Mouse (Mus musculus) hindbrain, postnatal 0 days (tissue): Measurements from ENCODE around the gene Dip2c. TPM values are rescaled to one million over a fixed set of nuclear protein-coding genes. Genes with fewer than 3 reads are reported as not detected.

Experiments
- ATAC-seq: fragments of 200-750 bp; cut with Nextera tagmentation; 2 replicates; pipeline ENCODE4 v1.8.0; 2017; ENCODE audit warnings: mild to moderate bottlenecking, moderate TSS enrichment, moderate library complexity
- DNase-seq: peaks from one replicate; pipeline ENCODE4 v3.0.0-alpha.2; 2015; ENCODE audit warnings: low spot score
- H3K27ac ChIP-seq: fragments of 300-500 bp; sonication (generic); 2 replicates; pipeline ENCODE4 v1.5.1; 2014; ENCODE audit warnings: mild to moderate bottlenecking
- H3K27me3 ChIP-seq: fragments of 300-500 bp; sonication (generic); 2 replicates; pipeline ENCODE4 v1.6.1; 2014; ENCODE audit warnings: low read length, mixed read lengths; ENCODE audit not compliant: insufficient read depth
- H3K36me3 ChIP-seq: fragments of 300-500 bp; sonication (generic); 2 replicates; pipeline ENCODE4 v1.6.1; 2014; ENCODE audit warnings: low read length, mixed read lengths; ENCODE audit not compliant: insufficient read depth
- H3K4me1 ChIP-seq: fragments of 300-500 bp; sonication (generic); 2 replicates; pipeline ENCODE4 v1.6.1; 2014; ENCODE audit warnings: antibody characterized with exemption, low read length, mixed read lengths; ENCODE audit not compliant: insufficient read depth
- H3K4me2 ChIP-seq: fragments of 300-500 bp; sonication (generic); 2 replicates; pipeline ENCODE4 v1.6.1; 2014; ENCODE audit warnings: low read depth, mild to moderate bottlenecking, low read length, moderate library complexity, mixed read lengths
- H3K4me3 ChIP-seq: fragments of 300-500 bp; sonication (generic); 2 replicates; pipeline ENCODE4 v1.5.1; 2014; ENCODE audit warnings: low read length
- H3K9ac ChIP-seq: fragments of 300-500 bp; sonication (generic); replicated peaks from 2 replicates; pipeline ENCODE4 v1.6.1; 2014; ENCODE audit warnings: mild to moderate bottlenecking, low read length, moderate library complexity, mixed read lengths
- H3K9me3 ChIP-seq: fragments of 300-500 bp; sonication (generic); 2 replicates; pipeline ENCODE4 v1.6.1; 2016; ENCODE audit warnings: low read length, mixed read lengths
- CTCF ChIP-seq: IDR thresholded peaks from 2 replicates; pipeline ENCODE4 v1.5.1; 2016; ENCODE audit warnings: antibody characterized with exemption, control low read depth, low read depth
- WGBS: fragments of 180-500 bp; shearing (Covaris S2); extraction: QIAGEN DNeasy Blood & Tissue Kit; methylation state at CpG from one replicate; pipeline ENCODE4 v1.1.7; 2014; 5-methylcytosine and 5-hydroxymethylcytosine counted together
- polyA plus RNA-seq: library from polyadenylated mRNA; unstranded; fragments of >200 nt; fragmentation: Nextera tagmentation; extraction: Ambion mirVana; gene quantifications from 2 replicates; pipeline ENCODE4 v1.2.1, GENCODE M21; 2015
- total RNA-seq: library from RNA; depleted of rRNA; stranded (reverse); fragments of >200 nt; gene quantifications from 2 replicates; pipeline ENCODE4 v1.2.3, GENCODE M21; 2014

Gene Dip2c
- total and polyA plus RNA-seq, 2 experiments from 2014 or later: 9.2 to 73.6 TPM

DNA sequence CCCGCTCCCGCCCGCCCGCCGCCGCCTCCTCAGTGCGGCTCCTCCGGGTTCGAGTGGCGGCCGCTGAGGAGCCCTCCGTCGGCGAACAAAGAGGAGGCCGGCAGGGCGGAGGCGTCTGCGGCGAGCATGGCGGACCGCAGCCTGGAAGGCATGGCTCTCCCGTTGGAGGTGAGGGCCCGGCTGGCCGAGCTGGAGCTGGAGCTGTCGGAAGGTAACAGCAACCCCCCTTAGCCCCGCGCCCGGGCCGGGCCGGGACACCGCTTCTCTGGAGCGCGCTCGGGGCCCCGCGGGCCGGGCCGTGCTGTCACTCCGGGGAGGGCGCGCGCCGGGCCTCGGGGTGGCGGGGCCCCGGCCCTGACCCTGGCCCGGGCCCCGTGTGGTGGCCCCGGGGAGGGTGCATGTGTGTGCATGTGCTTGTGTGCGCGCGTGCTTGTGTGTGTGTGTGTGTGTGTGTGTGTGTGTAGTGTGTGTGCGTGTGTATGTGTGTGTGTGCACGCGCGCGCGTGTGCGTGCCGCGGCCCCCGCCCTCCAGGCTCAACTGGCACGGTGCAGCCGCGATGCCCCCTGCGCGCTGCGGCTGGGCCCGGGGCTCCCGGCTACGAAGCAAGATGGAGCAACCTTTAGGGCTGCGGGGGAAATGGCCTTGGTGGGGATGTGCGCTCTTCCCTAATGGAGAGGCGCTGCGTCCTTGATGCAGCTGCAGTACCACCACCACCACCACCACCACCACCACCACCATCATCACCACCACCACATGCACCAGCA lies 710 bp downstream of the Dip2c start:
- Histone ChIP-seq H3K27ac (peak overlapping the region; percentile 99), H3K27me3 (no peaks in the 10 kb centered on the region), H3K4me2 (peak overlapping the region; percentile 76), H3K4me1 (peaks cover 11% of the 10 kb centered on the region; the same call in 1 of the 2 replicates), H3K4me3 (peak overlapping the region; percentile 99), H3K9ac (peak overlapping the region; percentile 98), H3K36me3 (no peaks in the 10 kb centered on the region), H3K9me3 (no peaks in the 10 kb centered on the region)
- 2% methylated on average over 31 of the region's 75 CpGs for WGBS
- TF ChIP-seq CTCF: no peak; the same call in none of the 2 replicates
- peak; percentile 77 for DNase-seq
- ATAC-seq: peak; percentile 77

GRCm38 (mm10) chr13:9277621-9277960 lies 1.3 kb downstream of the Dip2c start:
- Histone ChIP-seq H3K36me3 (no peaks in the 10 kb centered on the region), H3K4me1 (peaks cover 11% of the 10 kb centered on the region; the same call in 1 of the 2 replicates), H3K4me2 (peak overlapping the region; percentile 76), H3K27me3 (no peaks in the 10 kb centered on the region), H3K9me3 (no peaks in the 10 kb centered on the region), H3K9ac (peak overlapping the region; percentile 98), H3K27ac (peak overlapping the region; percentile 99), H3K4me3 (peak overlapping the region; percentile 99)
- DNase-seq (peak; percentile 48), ATAC-seq (no peak)
- WGBS: under 1% methylated on average over 15 of the region's 15 CpGs
- TF ChIP-seq CTCF: no peak

DNA sequence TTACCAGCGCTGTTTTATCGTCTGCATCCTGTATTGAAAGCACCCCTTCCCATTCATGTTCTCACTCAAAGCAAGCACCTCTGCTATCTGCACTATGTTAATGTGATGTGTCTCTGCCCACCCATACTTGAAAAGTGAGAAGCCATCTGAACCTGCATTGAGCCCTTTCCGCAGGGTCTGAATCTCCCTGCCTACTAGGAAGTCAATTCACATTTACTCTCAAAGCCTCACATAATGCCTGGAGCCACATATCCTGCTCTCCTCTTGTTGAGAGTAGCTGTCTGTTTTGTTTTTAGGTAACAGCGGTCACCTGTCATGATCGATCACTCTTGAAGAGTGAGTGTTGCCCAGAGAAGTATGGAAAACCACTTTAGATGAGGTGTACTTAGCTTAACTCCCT lies 2.3 kb downstream of the Dip2c start:
- no peak for TF ChIP-seq CTCF
- ATAC-seq: no peak
- no peaks in the 10 kb centered on the region for H3K9me3 ChIP-seq
- DNase-seq: no peak
- H3K27ac ChIP-seq: no peak overlapping the region
- peaks cover 11% of the 10 kb centered on the region; the same call in 1 of the 2 replicates for H3K4me1 ChIP-seq
- H3K4me3 ChIP-seq: peak overlapping the region; percentile 99
- no peaks in the 10 kb centered on the region for H3K36me3 ChIP-seq
- H3K4me2 ChIP-seq: peak overlapping the region; percentile 76
- no peaks in the 10 kb centered on the region for H3K27me3 ChIP-seq
- H3K9ac ChIP-seq: 0 out of 2 replicates have a peak overlapping the region, but pooled peaks have one; percentile 13
- 79% methylated on average over 5 of the region's 5 CpGs for WGBS

DNA sequence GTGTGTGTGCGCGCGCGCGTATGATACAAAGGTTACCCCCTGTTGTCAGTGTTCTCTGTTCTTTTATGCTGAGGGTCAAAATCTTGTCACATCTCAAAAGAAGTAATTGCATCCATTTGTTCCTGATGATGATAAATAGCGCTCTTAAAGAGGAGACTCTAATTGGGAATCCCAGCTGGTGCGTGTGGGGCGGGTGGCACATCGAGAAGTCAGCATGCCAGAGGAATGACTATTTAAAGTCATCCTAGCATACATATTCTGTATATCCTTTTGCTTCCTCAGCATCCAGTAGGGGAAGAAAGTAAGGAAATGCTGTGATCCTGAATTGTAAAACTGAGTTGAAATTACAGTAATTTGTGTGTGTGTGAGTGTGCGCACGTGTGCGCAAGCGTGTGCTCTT lies 6.7 kb downstream of the Dip2c start:
- Histone ChIP-seq H3K4me2 (no peak overlapping the region), H3K4me1 (peaks cover 11% of the 10 kb centered on the region; the same call in 1 of the 2 replicates), H3K27me3 (no peaks in the 10 kb centered on the region), H3K9ac (no peak overlapping the region), H3K4me3 (no peak overlapping the region), H3K9me3 (no peaks in the 10 kb centered on the region), H3K36me3 (no peaks in the 10 kb centered on the region), H3K27ac (no peak overlapping the region)
- WGBS: 59% methylated on average over 13 of the region's 13 CpGs
- DNase-seq (no peak), ATAC-seq (no peak)
- TF ChIP-seq CTCF: no peak

DNA sequence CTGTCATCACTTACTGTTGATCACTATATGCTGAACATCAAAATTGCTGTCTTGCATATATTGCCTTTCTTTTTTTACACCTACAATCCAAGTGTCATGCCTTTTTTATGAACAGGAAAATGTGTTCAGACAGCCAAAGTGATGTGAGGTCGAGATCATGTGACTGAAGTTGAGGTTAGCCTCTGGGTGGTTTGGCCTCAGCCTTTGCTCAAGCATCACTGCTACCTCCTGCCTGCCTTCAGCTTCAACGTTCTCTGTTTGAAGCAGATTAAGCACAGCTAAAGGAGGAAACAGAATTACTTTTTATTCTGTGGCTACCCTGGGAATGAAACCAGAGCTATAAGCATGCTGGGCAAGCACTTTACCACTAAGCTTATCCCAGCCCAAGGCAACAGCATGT lies 13.6 kb downstream of the Dip2c start:
- DNase-seq (no peak), ATAC-seq (no peak)
- Histone ChIP-seq H3K4me2 (no peak overlapping the region), H3K9me3 (no peaks in the 10 kb centered on the region), H3K4me3 (no peak overlapping the region), H3K9ac (no peak overlapping the region), H3K4me1 (no peaks in the 10 kb centered on the region), H3K36me3 (no peaks in the 10 kb centered on the region), H3K27me3 (no peaks in the 10 kb centered on the region), H3K27ac (no peak overlapping the region)
- no peak for TF ChIP-seq CTCF
- WGBS: 49% methylated on average over 2 of the region's 2 CpGs

DNA sequence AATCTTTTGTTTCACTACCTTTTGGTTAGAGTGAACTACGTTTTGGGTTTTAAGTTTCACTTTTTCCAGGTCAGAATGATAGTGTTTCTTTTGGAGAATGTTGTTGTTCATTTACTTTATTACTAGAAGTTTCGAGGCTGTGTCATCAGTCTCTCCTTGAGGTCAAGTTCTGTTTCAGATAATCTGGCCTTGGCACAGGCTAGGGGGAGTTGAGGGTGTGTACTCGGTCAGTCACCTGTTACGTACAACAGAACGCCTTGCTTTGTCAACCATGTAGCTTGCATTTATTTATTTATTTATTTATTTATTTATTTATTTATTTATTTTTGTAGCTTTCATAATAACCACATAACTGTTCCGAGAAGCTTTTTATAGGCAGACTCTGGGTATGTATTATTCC lies 20.0 kb downstream of the Dip2c start:
- no peak for DNase-seq
- H3K27ac ChIP-seq: no peak overlapping the region
- H3K36me3 ChIP-seq: no peaks in the 10 kb centered on the region
- ATAC-seq: no peak
- no peak overlapping the region for H3K4me2 ChIP-seq
- H3K4me3 ChIP-seq: no peak overlapping the region
- no peaks in the 10 kb centered on the region for H3K4me1 ChIP-seq
- 80% methylated on average over 6 of the region's 6 CpGs for WGBS
- no peak for TF ChIP-seq CTCF
- no peaks in the 10 kb centered on the region for H3K9me3 ChIP-seq
- H3K27me3 ChIP-seq: no peaks in the 10 kb centered on the region
- no peak overlapping the region for H3K9ac ChIP-seq

DNA sequence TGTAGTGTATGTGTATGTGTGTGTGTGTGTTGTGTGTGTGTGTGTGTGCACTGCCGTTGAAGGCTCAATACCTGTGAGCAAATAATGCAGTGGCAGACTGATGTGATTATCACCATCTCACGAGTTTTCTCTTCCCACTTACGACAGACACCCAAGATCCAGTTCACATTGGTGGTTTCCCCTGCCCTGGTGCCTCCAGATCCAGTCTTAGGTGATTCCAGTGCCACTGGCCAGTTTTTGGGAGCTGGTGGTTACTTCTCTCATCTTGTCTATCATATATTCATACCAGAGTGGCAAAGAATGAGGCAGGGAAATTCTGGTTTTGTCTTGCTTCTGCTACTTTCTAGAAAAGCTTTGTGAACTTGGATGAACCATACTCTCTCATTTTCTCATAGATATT lies 20.9 kb downstream of the Dip2c start:
- H3K36me3 ChIP-seq: no peaks in the 10 kb centered on the region
- no peaks in the 10 kb centered on the region for H3K9me3 ChIP-seq
- TF ChIP-seq CTCF: no peak
- no peaks in the 10 kb centered on the region for H3K4me1 ChIP-seq
- H3K4me3 ChIP-seq: no peak overlapping the region
- H3K27me3 ChIP-seq: no peaks in the 10 kb centered on the region
- no peak overlapping the region for H3K9ac ChIP-seq
- DNase-seq (no peak), ATAC-seq (no peak)
- no peak overlapping the region for H3K4me2 ChIP-seq
- 79% methylated on average over 3 of the region's 3 CpGs for WGBS
- no peak overlapping the region for H3K27ac ChIP-seq
